Mouse (Mus musculus) liver (tissue): ENCODE measurements at regions not wholly inside any gene's neighbourhood (a gene's known extent, or its start where the extent isn't known, plus 50 kb on each side); places are given as distances from the start of the nearest gene placed in this dataset.

Experiments used
- DNase-seq: peaks from one replicate; pipeline ENCODE4 v3.0.0-alpha.2; 2020; ENCODE audit warnings: mixed read lengths

GRCm38 (mm10) chrX:11574354-11574753 lies 246.7 kb downstream of the H2al1j start:
- no peak for DNase-seq

- no peak for DNase-seq
Measured at GRCm38 (mm10) chrX:11575571-11575970, 247.9 kb downstream of the H2al1j start.

- no peak for DNase-seq
Measured at GRCm38 (mm10) chrX:11576287-11576686, 248.7 kb downstream of the H2al1j start.

- DNase-seq = no peak
Measured at GRCm38 (mm10) chrX:11577294-11577693, 249.7 kb downstream of the H2al1j start.

- DNase-seq = no peak
Measured at GRCm38 (mm10) chrX:11585353-11585752, 257.7 kb downstream of the H2al1j start.

- no peak for DNase-seq
Measured at GRCm38 (mm10) chrX:11591391-11592187, 264.0 kb downstream of the H2al1j start.

GRCm38 (mm10) chrX:11594542-11594941 lies 266.9 kb downstream of the H2al1j start:
- no peak for DNase-seq

GRCm38 (mm10) chrX:11597548-11597947 lies 269.9 kb downstream of the H2al1j start:
- DNase-seq = no peak

- DNase-seq = peak; percentile 21
Measured at GRCm38 (mm10) chrX:11614237-11614636, 286.6 kb downstream of the H2al1j start.

- DNase-seq = peak; percentile 54
Measured at GRCm38 (mm10) chrX:11621045-11621763, 293.6 kb downstream of the H2al1j start.

GRCm38 (mm10) chrX:11626274-11626878 lies 298.8 kb downstream of the H2al1j start:
- no peak for DNase-seq

GRCm38 (mm10) chrX:11629362-11629761 lies 301.7 kb downstream of the H2al1j start:
- no peak for DNase-seq

GRCm38 (mm10) chrX:11629906-11630305 lies 302.3 kb downstream of the H2al1j start:
- DNase-seq = peak; percentile 7

- peak; percentile 6 for DNase-seq
Measured at GRCm38 (mm10) chrX:11631186-11631913, 303.7 kb downstream of the H2al1j start.

GRCm38 (mm10) chrX:11632011-11632410 lies 304.4 kb downstream of the H2al1j start:
- DNase-seq = no peak

GRCm38 (mm10) chrX:11633823-11634222 lies 306.2 kb downstream of the H2al1j start:
- peak; percentile 52 for DNase-seq

- DNase-seq = no peak
Measured at GRCm38 (mm10) chrX:11644484-11644883, 316.9 kb downstream of the H2al1j start.

- no peak for DNase-seq
Measured at GRCm38 (mm10) chrX:11646681-11647526, 319.3 kb downstream of the H2al1j start.

- no peak for DNase-seq
Measured at GRCm38 (mm10) chrX:11647527-11647836, 319.9 kb downstream of the H2al1j start.

GRCm38 (mm10) chrX:11653336-11653735 lies 325.7 kb downstream of the H2al1j start:
- DNase-seq = no peak

GRCm38 (mm10) chrX:11654976-11655375 lies 327.4 kb downstream of the H2al1j start:
- no peak for DNase-seq

GRCm38 (mm10) chrX:11655466-11655865 lies 327.8 kb downstream of the H2al1j start:
- no peak for DNase-seq
